Mouse (Mus musculus) heart, adult 2 months (tissue): ENCODE measurements at regions not wholly inside any gene's neighbourhood (a gene's known extent, or its start where the extent isn't known, plus 50 kb on each side); places are given as distances from the start of the nearest gene placed in this dataset.

Experiments
- CTCF ChIP-seq: fragments of 200-600 bp; IDR thresholded peaks from 2 replicates; pipeline ENCODE4 v1.8.1; 2022; ENCODE audit warnings: antibody characterized with exemption, mild to moderate bottlenecking, moderate library complexity
- EP300 ChIP-seq: fragments of 200-500 bp; IDR thresholded peaks from 2 replicates; pipeline ENCODE4 v1.6.1; 2011; ENCODE audit warnings: low read depth, low read length, control low read depth; ENCODE audit not compliant: insufficient read depth

DNA sequence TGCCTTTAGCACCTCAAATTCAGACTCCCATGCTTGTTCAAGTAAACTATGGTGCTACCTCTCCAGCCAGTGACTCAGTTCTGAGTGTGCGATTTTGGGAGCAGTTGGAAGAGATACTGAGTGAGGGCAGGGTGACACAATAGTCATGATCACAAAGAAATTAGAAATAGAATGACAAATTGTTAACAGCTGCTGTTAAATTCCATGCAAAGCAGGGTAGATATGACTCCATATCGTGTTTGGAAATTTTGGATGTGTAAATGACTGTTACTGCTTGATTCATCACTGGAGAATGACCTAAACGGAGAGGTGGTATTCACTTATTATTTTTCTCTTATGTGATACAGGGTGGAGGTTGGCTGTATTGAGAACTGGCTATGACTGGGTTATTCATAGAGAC lies 217.8 kb upstream of the Akr1e1 start:
- no peak for TF ChIP-seq CTCF
- TF ChIP-seq EP300, result no peak
